Mouse (Mus musculus): ENCODE measurements at regions not wholly inside any gene's neighbourhood (a gene's known extent, or its start where the extent isn't known, plus 50 kb on each side); places are given as distances from the start of the nearest gene placed in this dataset.
"Not testable (repeated sequence)": the region's sequence is repeated elsewhere in the genome, so short reads cannot be mapped to it uniquely, and the experiment has no call there.

- H3K27me3 ChIP-seq (replicated peaks; ENCODE audit: control insufficient read depth, insufficient read depth, low read length); H3K4me2 ChIP-seq (ENCODE audit: low read length); H3K9ac ChIP-seq (ENCODE audit: low read length); H3K4me3 ChIP-seq (ENCODE audit: low read depth, low read length); H3K9me3 ChIP-seq (replicated peaks; ENCODE audit: control insufficient read depth, low read length); ATAC-seq; H3K36me3 ChIP-seq (ENCODE audit: control insufficient read depth, insufficient read depth, low read length); H3K27ac ChIP-seq (ENCODE audit: low read depth, low read length); H3K4me1 ChIP-seq (ENCODE audit: control insufficient read depth, insufficient read depth, low read length); DNase-seq (ENCODE audit: low spot score): not testable (repeated sequence)
- 73% methylated on average over 11 of the region's 11 CpGs for WGBS
These were observed 145.8 kb upstream of the Arglu1 start for GRCm38 (mm10) chr8:8836166-8836565.

GRCm38 (mm10) chr8:8831306-8831705 lies 141.0 kb upstream of the Arglu1 start:
- no peak overlapping the region for H3K4me3 ChIP-seq (ENCODE audit: low read depth, low read length)
- no peak for DNase-seq (ENCODE audit: low spot score)
- H3K4me1 ChIP-seq (ENCODE audit: control insufficient read depth, insufficient read depth, low read length) = no peaks in the 10 kb centered on the region
- no peaks in the 10 kb centered on the region for H3K9me3 ChIP-seq (replicated peaks; ENCODE audit: control insufficient read depth, low read length)
- no peaks in the 10 kb centered on the region for H3K36me3 ChIP-seq (ENCODE audit: control insufficient read depth, insufficient read depth, low read length)
- no peak for ATAC-seq
- H3K4me2 ChIP-seq (ENCODE audit: low read length) = no peak overlapping the region
- 76% methylated on average over 6 of the region's 6 CpGs for WGBS
- no peak overlapping the region for H3K9ac ChIP-seq (ENCODE audit: low read length)
- no peaks in the 10 kb centered on the region for H3K27me3 ChIP-seq (replicated peaks; ENCODE audit: control insufficient read depth, insufficient read depth, low read length)
- no peak overlapping the region for H3K27ac ChIP-seq (ENCODE audit: low read depth, low read length)

- Histone ChIP-seq H3K4me3 (ENCODE audit: low read depth, low read length) (no peak overlapping the region), H3K9ac (ENCODE audit: low read length) (no peak overlapping the region), H3K27me3 (replicated peaks; ENCODE audit: control insufficient read depth, insufficient read depth, low read length) (no peaks in the 10 kb centered on the region), H3K4me2 (ENCODE audit: low read length) (no peak overlapping the region), H3K9me3 (replicated peaks; ENCODE audit: control insufficient read depth, low read length) (no peaks in the 10 kb centered on the region), H3K4me1 (ENCODE audit: control insufficient read depth, insufficient read depth, low read length) (no peaks in the 10 kb centered on the region), H3K36me3 (ENCODE audit: control insufficient read depth, insufficient read depth, low read length) (no peaks in the 10 kb centered on the region), H3K27ac (ENCODE audit: low read depth, low read length) (no peak overlapping the region)
- 48% methylated on average over 14 of the region's 14 CpGs for WGBS
- no peak for ATAC-seq
- DNase-seq (ENCODE audit: low spot score) = peak; percentile 14
These were observed 138.9 kb upstream of the Arglu1 start for GRCm38 (mm10) chr8:8829230-8829629.

- no peak overlapping the region for H3K27ac ChIP-seq (ENCODE audit: low read depth, low read length)
These were observed 137.2 kb upstream of the Arglu1 start for GRCm38 (mm10) chr8:8827555-8827954.

GRCm38 (mm10) chr8:8826801-8827200 lies 136.5 kb upstream of the Arglu1 start:
- DNase-seq (ENCODE audit: low spot score) (peak; percentile 32), ATAC-seq (no peak)
- 48% methylated on average over 9 of the region's 9 CpGs for WGBS

More at GRCm38 (mm10) chr8:8827555-8827954, 137.2 kb upstream of the Arglu1 start:
- no peak overlapping the region for H3K9ac ChIP-seq (ENCODE audit: low read length)
- H3K4me3 ChIP-seq (ENCODE audit: low read depth, low read length) = no peak overlapping the region
- H3K27me3 ChIP-seq (replicated peaks; ENCODE audit: control insufficient read depth, insufficient read depth, low read length) = no peaks in the 10 kb centered on the region
- no peaks in the 10 kb centered on the region for H3K36me3 ChIP-seq (ENCODE audit: control insufficient read depth, insufficient read depth, low read length)
- H3K4me1 ChIP-seq (ENCODE audit: control insufficient read depth, insufficient read depth, low read length) = no peaks in the 10 kb centered on the region
- no peak for DNase-seq (ENCODE audit: low spot score)
- H3K9me3 ChIP-seq (replicated peaks; ENCODE audit: control insufficient read depth, low read length) = no peaks in the 10 kb centered on the region
- no peak overlapping the region for H3K4me2 ChIP-seq (ENCODE audit: low read length)
- 80% methylated on average over 7 of the region's 7 CpGs for WGBS
- ATAC-seq = no peak

GRCm38 (mm10) chr8:8824886-8825285 lies 134.6 kb upstream of the Arglu1 start:
- DNase-seq (ENCODE audit: low spot score) (no peak), ATAC-seq (no peak)
- Histone ChIP-seq H3K4me1 (ENCODE audit: control insufficient read depth, insufficient read depth, low read length) (peaks cover 3% of the 10 kb centered on the region), H3K4me3 (ENCODE audit: low read depth, low read length) (no peak overlapping the region), H3K9me3 (replicated peaks; ENCODE audit: control insufficient read depth, low read length) (no peaks in the 10 kb centered on the region), H3K9ac (ENCODE audit: low read length) (no peak overlapping the region), H3K27me3 (replicated peaks; ENCODE audit: control insufficient read depth, insufficient read depth, low read length) (no peaks in the 10 kb centered on the region), H3K27ac (ENCODE audit: low read depth, low read length) (no peak overlapping the region), H3K36me3 (ENCODE audit: control insufficient read depth, insufficient read depth, low read length) (no peaks in the 10 kb centered on the region), H3K4me2 (ENCODE audit: low read length) (no peak overlapping the region)
- WGBS = 80% methylated on average over 5 of the region's 5 CpGs

More at GRCm38 (mm10) chr8:8826801-8827200, 136.5 kb upstream of the Arglu1 start:
- Histone ChIP-seq H3K27me3 (replicated peaks; ENCODE audit: control insufficient read depth, insufficient read depth, low read length) (no peaks in the 10 kb centered on the region), H3K36me3 (ENCODE audit: control insufficient read depth, insufficient read depth, low read length) (no peaks in the 10 kb centered on the region), H3K27ac (ENCODE audit: low read depth, low read length) (no peak overlapping the region), H3K9ac (ENCODE audit: low read length) (no peak overlapping the region), H3K9me3 (replicated peaks; ENCODE audit: control insufficient read depth, low read length) (no peaks in the 10 kb centered on the region), H3K4me1 (ENCODE audit: control insufficient read depth, insufficient read depth, low read length) (no peaks in the 10 kb centered on the region), H3K4me2 (ENCODE audit: low read length) (no peak overlapping the region), H3K4me3 (ENCODE audit: low read depth, low read length) (no peak overlapping the region)

GRCm38 (mm10) chr8:8821119-8821518 lies 130.8 kb upstream of the Arglu1 start:
- Histone ChIP-seq H3K9ac (ENCODE audit: low read length) (no peak overlapping the region), H3K4me2 (ENCODE audit: low read length) (no peak overlapping the region), H3K4me3 (ENCODE audit: low read depth, low read length) (no peak overlapping the region), H3K4me1 (ENCODE audit: control insufficient read depth, insufficient read depth, low read length) (peaks cover 3% of the 10 kb centered on the region), H3K36me3 (ENCODE audit: control insufficient read depth, insufficient read depth, low read length) (no peaks in the 10 kb centered on the region), H3K27ac (ENCODE audit: low read depth, low read length) (no peak overlapping the region), H3K27me3 (replicated peaks; ENCODE audit: control insufficient read depth, insufficient read depth, low read length) (no peaks in the 10 kb centered on the region), H3K9me3 (replicated peaks; ENCODE audit: control insufficient read depth, low read length) (no peaks in the 10 kb centered on the region)
- 49% methylated on average over 6 of the region's 6 CpGs for WGBS
- DNase-seq (ENCODE audit: low spot score) = peak; percentile 60
- ATAC-seq = no peak

GRCm38 (mm10) chr8:8820614-8821013 lies 130.3 kb upstream of the Arglu1 start:
- H3K9ac ChIP-seq (ENCODE audit: low read length) = no peak overlapping the region
- H3K4me2 ChIP-seq (ENCODE audit: low read length) = no peak overlapping the region
- ATAC-seq (no peak), DNase-seq (ENCODE audit: low spot score) (no peak)
- H3K27ac ChIP-seq (ENCODE audit: low read depth, low read length) = no peak overlapping the region
- no peaks in the 10 kb centered on the region for H3K9me3 ChIP-seq (replicated peaks; ENCODE audit: control insufficient read depth, low read length)
- no peaks in the 10 kb centered on the region for H3K36me3 ChIP-seq (ENCODE audit: control insufficient read depth, insufficient read depth, low read length)
- H3K27me3 ChIP-seq (replicated peaks; ENCODE audit: control insufficient read depth, insufficient read depth, low read length) = no peaks in the 10 kb centered on the region
- H3K4me1 ChIP-seq (ENCODE audit: control insufficient read depth, insufficient read depth, low read length) = peaks cover 3% of the 10 kb centered on the region
- no peak overlapping the region for H3K4me3 ChIP-seq (ENCODE audit: low read depth, low read length)
- WGBS = 83% methylated on average over 6 of the region's 6 CpGs

GRCm38 (mm10) chr8:8819233-8819931 lies 129.1 kb upstream of the Arglu1 start:
- Histone ChIP-seq H3K4me2 (ENCODE audit: low read length) (no peak overlapping the region), H3K4me3 (ENCODE audit: low read depth, low read length) (no peak overlapping the region), H3K4me1 (ENCODE audit: control insufficient read depth, insufficient read depth, low read length) (peaks cover 3% of the 10 kb centered on the region), H3K36me3 (ENCODE audit: control insufficient read depth, insufficient read depth, low read length) (no peaks in the 10 kb centered on the region), H3K9ac (ENCODE audit: low read length) (no peak overlapping the region), H3K27me3 (replicated peaks; ENCODE audit: control insufficient read depth, insufficient read depth, low read length) (no peaks in the 10 kb centered on the region), H3K9me3 (replicated peaks; ENCODE audit: control insufficient read depth, low read length) (no peaks in the 10 kb centered on the region), H3K27ac (ENCODE audit: low read depth, low read length) (no peak overlapping the region)
- DNase-seq (ENCODE audit: low spot score) (no peak), ATAC-seq (no peak)
- 82% methylated on average over 9 of the region's 9 CpGs for WGBS

All from forebrain, embryonic 14.5 days (tissue).